Mouse (Mus musculus): ENCODE data around the gene Ebf4.
"Not testable (repeated sequence)": the region's sequence is repeated elsewhere in the genome, so short reads cannot be mapped to it uniquely, and the experiment has no call there.

Ebf4 gene

DNA sequence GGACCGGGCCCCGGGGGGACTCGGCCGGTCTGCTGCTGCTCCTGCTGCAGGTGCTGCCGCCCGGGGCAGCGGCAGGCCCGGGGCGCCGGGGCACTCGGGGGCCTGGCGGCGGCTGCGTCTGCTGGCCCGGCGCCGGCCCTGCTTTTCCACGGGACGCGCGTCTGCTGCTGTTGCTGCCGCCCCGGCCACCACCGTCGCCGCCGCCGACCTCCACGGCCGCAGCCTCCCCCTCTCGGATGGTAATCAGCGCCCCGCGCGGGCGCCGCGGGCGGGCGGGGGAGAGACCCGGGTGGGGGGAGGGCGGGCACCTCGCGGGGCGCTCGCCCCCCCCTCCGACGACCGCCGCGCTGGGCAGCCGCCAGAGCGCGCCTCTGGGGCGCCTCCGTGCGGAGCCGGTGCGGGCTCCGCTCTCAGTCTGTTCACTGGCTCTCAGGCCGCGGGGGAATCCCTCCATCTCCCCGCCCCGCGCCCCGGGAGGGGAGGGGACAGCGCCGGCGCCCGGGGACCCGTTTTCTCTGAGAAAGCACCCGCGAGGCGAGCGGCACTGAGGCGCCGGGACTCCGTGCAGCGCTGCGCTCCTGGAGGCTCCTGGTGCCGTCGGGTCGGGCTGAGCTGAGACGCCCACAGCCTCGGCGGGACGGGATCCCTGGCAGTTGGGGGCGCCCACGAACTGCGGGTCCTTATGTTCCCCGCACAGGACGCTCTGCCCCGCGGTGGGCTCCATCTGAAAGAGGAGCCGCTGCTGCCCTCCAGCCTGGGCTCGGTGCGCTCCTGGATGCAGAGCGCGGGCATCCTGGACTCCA, 563 bp downstream of the Ebf4 start:
- DNase-seq (ENCODE audit: low read depth), result no peak

GRCm38 (mm10) chr2:130296134-130296745, 1.3 kb downstream of the Ebf4 start:
- no peak for DNase-seq (ENCODE audit: low read depth)

GRCm38 (mm10) chr2:130297580-130297979, 2.6 kb downstream of the Ebf4 start:
- no peak for DNase-seq (ENCODE audit: low read depth)

DNA sequence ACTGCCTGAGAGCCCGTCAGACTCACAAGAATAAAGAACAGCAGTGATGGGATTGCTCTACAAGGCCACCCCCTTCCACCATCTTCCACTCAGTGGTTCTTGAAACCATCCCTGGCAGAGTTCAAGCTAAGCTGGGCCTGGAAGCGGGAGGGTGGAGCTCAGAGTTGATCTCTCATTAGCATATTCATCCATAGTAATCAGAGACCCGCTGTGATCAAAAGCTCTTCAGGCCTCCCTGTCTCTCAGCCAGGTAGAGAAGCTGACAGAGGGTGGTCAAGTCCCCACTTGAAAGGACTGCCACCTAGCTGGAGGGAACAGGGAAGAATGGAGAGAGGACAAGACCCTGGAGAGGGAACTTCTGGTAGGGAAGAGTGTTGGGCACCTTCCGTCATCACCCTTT, 8.0 kb downstream of the Ebf4 start:
- no peak for DNase-seq (ENCODE audit: low read depth)

DNA sequence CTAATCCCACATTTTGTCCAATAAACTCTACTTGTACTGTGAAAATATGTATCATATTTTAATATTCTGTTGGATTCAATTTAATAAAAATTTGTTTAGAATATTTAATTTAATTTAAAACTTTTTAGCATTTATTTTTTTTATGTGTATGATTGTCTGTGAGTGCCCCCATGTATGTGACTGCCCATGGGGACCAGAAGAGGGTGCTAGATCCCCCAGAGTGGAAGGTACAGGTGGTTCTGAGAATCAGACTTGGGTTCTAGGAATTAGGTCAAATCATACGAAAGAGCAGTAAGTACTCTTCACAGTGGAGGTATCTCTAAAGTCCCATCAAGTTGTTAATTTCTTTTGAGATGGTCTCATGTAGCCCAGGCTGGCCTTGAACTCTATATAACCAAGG, 32.1 kb downstream of the Ebf4 start:
- DNase-seq (ENCODE audit: low read depth), result no peak

- DNase-seq (ENCODE audit: low read depth), result no peak
Observed at GRCm38 (mm10) chr2:130329502-130329901, 34.5 kb downstream of the Ebf4 start.

- DNase-seq (ENCODE audit: low read depth), result no peak
Observed at GRCm38 (mm10) chr2:130335112-130335511, 40.1 kb downstream of the Ebf4 start.

GRCm38 (mm10) chr2:130340464-130341219, 45.7 kb downstream of the Ebf4 start:
- no peak for DNase-seq (ENCODE audit: low read depth)

DNA sequence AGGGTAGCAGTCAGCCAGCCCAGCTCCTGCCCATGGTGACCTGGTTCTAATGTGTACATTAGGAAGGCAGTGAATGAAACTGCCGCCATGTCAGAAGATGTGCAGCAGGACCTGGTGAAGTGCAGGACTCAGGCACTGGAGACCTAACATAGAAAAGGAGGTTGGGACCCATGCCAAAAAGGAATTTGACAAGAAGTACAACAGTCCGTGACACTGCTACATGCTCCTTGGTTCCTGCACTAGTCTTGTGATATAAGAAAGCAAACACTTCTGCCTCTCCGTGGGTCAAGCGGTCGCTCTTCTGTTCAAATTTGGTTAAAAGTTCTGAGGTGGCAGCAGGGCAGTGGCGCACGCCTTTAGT, 46.2 kb downstream of the Ebf4 start:
- no peak for DNase-seq (ENCODE audit: low read depth)

DNA sequence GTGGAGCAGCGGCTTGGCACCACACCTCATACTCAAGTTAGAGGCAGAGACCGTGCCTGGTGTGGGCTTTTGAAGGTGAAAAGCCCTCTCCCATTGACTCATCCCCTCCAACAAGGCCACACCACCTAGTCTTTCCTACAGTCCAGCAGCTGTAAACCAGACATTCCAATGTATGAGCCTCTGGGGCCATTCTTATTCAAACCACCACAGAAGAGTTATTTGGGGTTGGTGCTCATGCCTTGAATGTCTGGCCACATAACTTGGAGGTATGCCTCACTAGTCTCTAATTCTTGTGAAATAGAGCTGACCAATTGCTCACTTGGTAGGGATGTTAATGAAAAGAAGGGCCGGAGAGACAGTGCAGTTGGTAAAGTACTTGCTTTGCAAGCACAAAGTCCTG, 55.4 kb downstream of the Ebf4 start:
- DNase-seq (ENCODE audit: low read depth), result no peak

DNA sequence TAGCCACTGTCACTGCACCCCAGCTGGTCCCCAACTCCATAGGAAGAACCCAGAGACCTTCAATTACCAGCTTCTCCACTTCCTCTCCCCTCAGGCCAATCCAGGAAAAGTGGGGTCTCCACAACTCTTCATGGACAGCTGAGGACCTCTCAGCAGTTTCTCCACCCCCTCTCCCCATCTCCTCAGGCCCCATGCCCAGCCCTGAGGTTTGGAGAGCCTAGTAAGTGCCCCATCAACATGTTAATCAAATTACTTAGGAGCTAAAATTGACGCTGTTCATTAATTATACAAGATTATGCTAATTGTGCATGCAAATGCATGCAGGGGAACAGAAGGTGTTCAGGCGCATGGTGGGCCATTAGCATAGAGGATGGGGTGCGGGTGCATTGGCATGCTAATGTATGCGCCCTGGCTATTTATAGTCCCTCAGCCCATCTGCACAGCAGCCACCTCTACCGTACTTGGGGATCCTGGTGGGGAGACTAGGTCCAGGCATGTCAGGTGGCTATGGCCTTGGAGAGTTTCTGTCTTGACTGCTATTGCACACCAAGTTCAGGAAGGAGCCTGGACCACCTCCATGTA, 56.9 kb downstream of the Ebf4 start:
- DNase-seq (ENCODE audit: low read depth), result no peak

DNA sequence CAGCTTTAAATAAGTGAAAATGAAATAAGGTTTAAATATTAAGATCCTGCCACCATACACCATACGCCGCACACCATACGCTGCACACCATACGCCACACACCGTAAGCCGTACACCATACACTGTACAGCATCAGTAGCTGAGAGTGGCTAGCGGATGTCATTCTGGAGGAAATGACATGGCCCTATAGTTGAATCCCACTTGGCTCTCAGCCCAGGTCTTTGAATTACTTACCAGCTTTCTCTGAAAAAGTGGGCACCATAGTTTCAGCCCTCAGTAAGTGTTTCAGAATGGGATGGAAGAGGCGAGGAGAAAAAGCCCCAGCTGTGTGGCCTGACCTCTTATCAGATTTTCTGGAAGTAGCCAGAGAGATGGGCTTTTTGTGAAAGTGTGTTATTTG, 58.4 kb downstream of the Ebf4 start:
- no peak for DNase-seq (ENCODE audit: low read depth)

DNA sequence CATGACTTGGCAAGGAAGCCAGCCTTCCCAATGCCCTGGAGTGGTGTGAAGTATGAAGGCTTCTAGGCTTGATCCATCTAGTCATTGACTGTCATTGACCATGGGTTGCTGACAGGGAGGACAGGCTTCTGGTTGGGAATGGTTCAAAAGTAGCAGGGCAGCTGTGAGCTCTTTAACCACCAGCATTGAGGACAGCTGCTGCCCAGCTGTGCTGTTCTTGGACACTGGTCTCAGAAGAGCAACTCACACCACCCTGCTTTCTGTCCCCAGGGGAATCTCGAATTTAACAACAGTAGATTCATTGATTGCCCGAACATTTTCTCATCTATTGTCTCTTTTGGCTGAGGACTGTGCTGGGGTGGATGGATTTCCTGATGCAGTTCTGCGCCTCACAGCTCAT, 58.9 kb downstream of the Ebf4 start:
- DNase-seq (ENCODE audit: low read depth), result no peak

DNA sequence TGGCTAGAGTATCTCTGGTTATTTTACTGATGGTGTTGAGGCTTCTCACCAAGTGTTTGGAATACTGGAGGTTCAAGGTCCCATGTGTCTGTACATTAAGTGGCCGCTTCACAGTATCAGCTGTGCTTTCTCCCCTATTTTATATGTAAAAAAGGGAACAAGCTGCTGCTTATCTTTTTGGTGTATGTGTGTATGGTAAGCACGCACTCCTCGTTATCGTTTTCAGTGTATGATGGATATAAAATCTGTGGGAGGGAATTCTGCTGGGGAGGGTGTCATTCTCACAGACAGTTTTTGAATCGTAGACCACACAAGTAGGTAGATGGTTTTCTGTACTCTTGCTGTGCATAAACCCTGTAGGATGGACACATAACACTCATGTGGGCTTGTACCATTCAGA, 62.6 kb downstream of the Ebf4 start:
- DNase-seq (ENCODE audit: low read depth), result no peak

DNA sequence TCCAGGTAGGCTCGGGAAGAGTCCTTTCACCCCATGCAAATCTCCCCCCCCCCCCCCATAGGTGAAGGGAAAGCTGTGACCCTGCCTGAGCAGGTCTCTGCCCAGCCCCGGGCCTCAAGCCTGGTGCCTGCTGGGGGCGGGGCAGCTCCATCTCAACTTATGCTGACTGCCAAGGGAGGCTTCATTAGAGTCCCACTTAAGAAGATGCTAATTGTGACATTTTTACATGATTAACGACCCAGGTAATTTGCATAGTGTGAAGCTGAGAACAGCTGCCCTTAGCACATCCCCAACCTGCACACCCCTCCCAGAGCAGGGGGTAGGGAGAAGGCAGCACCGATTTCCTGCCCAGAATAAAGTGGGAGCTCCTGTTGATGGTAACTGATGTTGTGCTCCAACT, 63.9 kb downstream of the Ebf4 start:
- DNase-seq (ENCODE audit: low read depth), result no peak

GRCm38 (mm10) chr2:130362511-130363026, 67.6 kb downstream of the Ebf4 start:
- DNase-seq (ENCODE audit: low read depth), result peak; percentile 32

- peak; percentile 16 for DNase-seq (ENCODE audit: low read depth)
Observed at GRCm38 (mm10) chr2:130365211-130366094, 70.5 kb downstream of the Ebf4 start.

DNA sequence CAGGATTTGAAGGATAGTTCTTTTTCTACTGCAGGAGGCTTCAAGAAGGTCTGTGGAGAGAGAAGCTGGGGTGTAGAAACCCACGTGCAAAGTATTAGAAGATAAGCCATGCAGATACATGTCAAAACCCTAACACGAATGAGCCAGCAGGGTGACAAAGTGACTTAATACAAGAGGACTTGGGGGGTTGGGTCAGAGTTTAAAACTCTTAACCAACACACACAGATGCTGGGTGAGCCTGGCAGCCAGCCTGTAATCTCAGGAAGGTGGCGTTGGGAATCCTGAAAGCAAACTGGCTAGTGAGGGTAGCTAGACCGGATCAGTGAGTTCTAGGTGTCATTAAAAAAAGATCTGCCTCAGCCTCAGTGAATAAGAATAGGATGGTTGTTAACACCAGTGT, 72.4 kb downstream of the Ebf4 start:
- DNase-seq (ENCODE audit: low read depth), result no peak

DNA sequence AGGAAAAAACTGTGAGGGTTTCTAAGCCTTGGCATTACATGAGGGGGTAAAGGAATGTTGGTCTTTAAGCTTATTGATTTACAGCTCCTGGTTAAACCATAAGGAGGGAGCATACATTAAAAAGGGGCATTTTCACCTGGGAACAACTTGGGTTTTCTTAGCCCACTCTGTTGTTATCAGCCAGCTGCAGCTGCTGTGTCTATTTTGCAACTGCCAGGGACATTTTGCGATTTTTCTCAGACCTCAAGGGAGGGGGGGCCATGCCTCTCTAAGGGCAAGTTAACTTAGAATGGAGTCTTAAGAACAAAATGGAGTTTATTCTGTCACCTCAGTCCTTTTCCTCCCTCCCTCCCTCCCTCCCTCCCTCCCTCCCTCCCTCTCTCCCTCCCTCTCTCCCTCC, 78.1 kb downstream of the Ebf4 start:
- not testable (repeated sequence) for DNase-seq (ENCODE audit: low read depth)

- no peak for DNase-seq (ENCODE audit: low read depth)
Observed at GRCm38 (mm10) chr2:130374951-130375350, 80.0 kb downstream of the Ebf4 start.

DNA sequence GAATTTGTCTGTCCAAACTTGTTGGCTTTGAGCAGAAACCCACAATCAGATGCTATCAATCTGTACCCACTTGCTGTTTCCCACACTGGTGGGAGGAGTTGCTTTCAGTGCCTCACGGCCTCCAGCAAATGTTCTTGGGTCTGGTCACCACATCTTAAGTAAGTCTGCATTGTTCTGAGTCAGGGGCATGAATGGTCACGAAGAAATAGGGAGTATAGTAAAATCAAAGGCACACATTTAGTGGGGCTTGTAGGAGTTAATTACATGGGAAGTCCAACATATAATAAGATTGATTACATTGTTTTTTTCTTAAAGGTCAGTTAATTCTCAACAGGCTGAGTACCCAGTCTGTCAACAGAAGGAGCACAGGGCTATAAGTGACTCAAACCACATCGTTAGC, 88.2 kb downstream of the Ebf4 start:
- DNase-seq (ENCODE audit: low read depth), result no peak

DNA sequence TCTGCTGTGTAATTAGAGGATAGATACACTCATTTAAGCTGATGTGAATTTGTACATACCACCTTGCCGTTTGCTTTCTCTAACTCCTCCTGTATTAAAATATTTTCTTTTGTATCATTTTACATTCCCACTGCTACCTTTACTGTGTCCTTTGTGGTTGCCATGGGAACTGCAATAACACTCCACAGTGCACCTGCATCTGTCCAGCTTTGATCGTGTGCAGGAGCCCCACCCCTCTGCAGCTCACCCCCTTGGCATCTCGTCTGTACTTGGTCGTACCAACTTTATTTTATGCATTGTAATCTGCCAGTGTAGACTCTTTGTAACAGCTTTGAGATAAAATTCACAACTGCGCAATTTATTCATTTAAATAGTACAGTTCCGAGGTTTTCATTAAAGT, 88.9 kb downstream of the Ebf4 start:
- DNase-seq (ENCODE audit: low read depth), result no peak
